8 mouse cellular contexts compared by ENCODE assay signal in the genomic region with DNA sequence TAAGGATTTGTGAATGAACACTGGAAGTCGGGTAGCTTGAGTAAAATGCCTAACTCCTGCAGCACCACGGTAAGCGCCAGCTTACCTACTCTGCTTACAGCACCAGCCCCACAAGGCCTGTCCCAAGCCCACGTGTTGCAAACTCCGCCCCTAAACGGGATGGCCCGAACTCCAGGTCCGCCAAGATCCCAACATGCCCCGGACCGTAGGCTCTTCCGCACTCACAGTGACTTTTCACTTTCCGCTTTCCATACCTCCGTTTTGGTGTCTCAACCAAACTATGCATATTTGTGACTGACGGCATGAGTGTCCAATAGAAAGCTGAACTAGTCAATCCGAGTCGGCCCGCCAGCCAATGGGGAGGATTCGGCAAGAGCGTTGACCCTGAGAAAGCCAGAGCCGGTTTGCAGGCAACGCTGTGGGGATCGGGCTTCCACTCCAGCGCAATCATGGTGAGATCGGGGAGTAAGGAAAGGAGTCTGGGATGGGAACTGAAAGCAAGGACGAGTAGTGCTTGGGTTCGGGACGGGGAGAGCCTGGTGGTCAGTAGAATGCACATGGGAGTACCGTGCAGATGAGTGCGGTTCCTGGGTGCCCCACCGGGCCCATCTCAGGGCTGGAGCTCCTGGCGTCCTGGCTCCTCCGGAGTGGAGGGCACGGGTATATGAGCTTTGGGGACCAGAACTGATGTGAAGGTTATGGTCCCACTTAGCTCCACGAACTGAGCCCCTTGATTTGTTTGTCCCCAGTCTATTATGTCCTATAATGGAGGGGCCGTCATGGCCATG. TPM values are rescaled to one million over a fixed set of nuclear protein-coding genes. Genes with fewer than 3 reads are reported as not detected.
DNase-seq lines count a peak whose midpoint lies in the region; ATAC-seq lines count a peak whose summit lies in the region.

Gene Psmb3 (plus strand): TSS at position 361 of the 788 bp plus-strand sequence.

- under 1% methylated on average over 35 of the region's 35 CpGs for WGBS in hindbrain, embryonic 15.5 days

- H3K4me1 ChIP-seq in hindbrain, embryonic 15.5 days (replicated peaks): peaks cover 30% of the 10 kb centered on the region

- DNase-seq in T-cell, adult 2 months (ENCODE audit: low spot score): peak; percentile 95
- DNase-seq in cerebellum, postnatal 36 days: peak; percentile 98 to 100
- peak; percentile 100 for DNase-seq in frontal cortex, postnatal 36 days (ENCODE audit: low spot score in 2 of 2)
- peak; percentile 100 for DNase-seq in left cerebral cortex, adult 11 months (ENCODE audit: low spot score)
- DNase-seq in lung, postnatal 4 days: peak; percentile 97 to 99
- DNase-seq in retina, postnatal 7 days (ENCODE audit: low read depth, low spot score): peak; percentile 100
- peak; percentile 81 for DNase-seq in urinary bladder, adult 2 months (ENCODE audit: low spot score)

- peak within 1 kb of the TSS; percentile 91 for H3K4me3 ChIP-seq in hindbrain, embryonic 15.5 days

- peak within 1 kb of the TSS; percentile 94 for H3K27ac ChIP-seq in hindbrain, embryonic 15.5 days (replicated peaks)

- H3K4me2 ChIP-seq in hindbrain, embryonic 15.5 days: peak within 1 kb of the TSS; percentile 92

- H3K36me3 ChIP-seq in hindbrain, embryonic 15.5 days: peaks cover 18% of the 10 kb centered on the region; the same call in 1 of the 2 replicates

- ATAC-seq in hindbrain, embryonic 15.5 days (ENCODE audit: low FRiP score, low read depth): peak; percentile 90

- no peaks in the 10 kb centered on the region for H3K9me3 ChIP-seq in hindbrain, embryonic 15.5 days

- no peaks in the 10 kb centered on the region for H3K27me3 ChIP-seq in hindbrain, embryonic 15.5 days

- H3K9ac ChIP-seq in hindbrain, embryonic 15.5 days: peak within 1 kb of the TSS; percentile 77

RNA-seq across cellular contexts. Expression of gene Psmb3, which starts in this region (rescaled TPM):
- 416 and 449 TPM in 2 replicates for polyA plus RNA-seq in hindbrain, embryonic 15.5 days (2015; fragmentation: Nextera tagmentation; extraction: Ambion mirVana)
- polyA plus RNA-seq in urinary bladder, adult 2 months (2012; rRNA removed): 264 and 322 TPM in 2 replicates

Comparison
In these comparisons a context has a peak if more than half of its experiments do, and no peak if none do; other contexts are left out.
1. Peak in every context shown above with its lines: DNase-seq, ATAC-seq, H3K4me3 ChIP-seq and H3K27ac ChIP-seq.